Mouse (Mus musculus): Measurements from ENCODE around the gene 1110008P14Rik.

GRCm38 (mm10) chr2:32342539-32343350 lies 39.0 kb downstream of the 1110008P14Rik start:
- TF ChIP-seq CEBPB (IDR thresholded peaks at IDR 0.05; ENCODE audit: insufficient read depth, poor library complexity, severe bottlenecking) (no peak), POLR2A (IDR thresholded peaks at IDR 0.05; ENCODE audit: insufficient read length, low read depth) (peak; percentile 44)

Measured in myocyte (in vitro differentiated cells).